ENCODE assay signal across 24 mouse cellular contexts in the genomic region with DNA sequence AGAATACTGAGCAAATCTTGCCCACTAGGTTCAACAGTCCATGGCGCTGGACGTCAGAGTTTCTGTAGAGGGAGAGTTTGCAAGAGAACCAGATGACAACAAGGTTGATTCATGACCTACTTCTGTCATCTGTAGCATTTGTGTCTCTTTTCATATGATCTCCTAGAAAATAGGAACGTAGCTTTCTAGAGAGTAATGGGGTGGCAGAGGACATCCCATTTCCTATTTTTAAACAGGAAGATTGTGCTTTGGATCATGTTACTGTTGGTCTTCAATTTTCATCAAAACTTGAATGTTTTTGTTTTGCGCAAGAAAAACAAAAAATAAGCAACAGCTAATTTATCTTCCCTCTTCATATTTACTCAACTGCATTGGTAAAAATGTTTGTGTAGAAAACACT.
"Had no signal": no experiment of that assay in that cellular context is flagged by ENCODE, and none has a peak within 500 bp of the region (broad histone marks: within the 10 kb centered on the region; RNA-seq: fewer than 3 reads in every experiment).

No protein-coding gene starts in this region.

- H3K36me3 ChIP-seq: heart, embryonic 10.5 days; heart, embryonic 13.5 days; heart, embryonic 15.5 days; hindbrain, embryonic 13.5 days; hindbrain, embryonic 15.5 days; limb, embryonic 10.5 days; limb, embryonic 12.5 days had no signal

- H3K4me3 ChIP-seq: heart, embryonic 10.5 days; heart, embryonic 13.5 days; heart, embryonic 15.5 days; hindbrain, embryonic 13.5 days; hindbrain, embryonic 15.5 days; left cerebral cortex, adult 2 months; limb, embryonic 10.5 days; limb, embryonic 12.5 days had no signal

- H3K27me3 ChIP-seq: heart, embryonic 13.5 days; heart, embryonic 15.5 days; hindbrain, embryonic 13.5 days; hindbrain, embryonic 15.5 days; limb, embryonic 12.5 days had no signal

- ATAC-seq: hindbrain, postnatal 0 days; intestine, embryonic 16.5 days had no signal

- H3K4me2 ChIP-seq: heart, embryonic 13.5 days; heart, embryonic 15.5 days; hindbrain, embryonic 13.5 days; hindbrain, embryonic 15.5 days; limb, embryonic 12.5 days; liver, embryonic 11.5 days had no signal

- DNase-seq: gastrocnemius, postnatal 14 days; gastrocnemius, postnatal 36 days; heart, adult 18-20 months; heart, postnatal 14 days; heart, postnatal 36 days; kidney, adult 11 months; kidney, adult 2 months; kidney, adult 9 months; kidney, postnatal 10 days; kidney, postnatal 25 days; kidney, postnatal 4 days; layer of hippocampus, adult 9-11 months; liver had no signal

- H3K9me3 ChIP-seq: heart, embryonic 10.5 days; heart, embryonic 13.5 days; heart, embryonic 15.5 days; hindbrain, embryonic 13.5 days; hindbrain, embryonic 15.5 days; limb, embryonic 10.5 days; limb, embryonic 12.5 days had no signal

- H3K27ac ChIP-seq: heart, embryonic 10.5 days; heart, embryonic 13.5 days; heart, embryonic 15.5 days; hindbrain, embryonic 13.5 days; hindbrain, embryonic 15.5 days; hindbrain, postnatal 0 days; left cerebral cortex, adult 2 months; limb, embryonic 10.5 days; limb, embryonic 12.5 days had no signal

- H3K9ac ChIP-seq: heart, embryonic 13.5 days; heart, embryonic 15.5 days; hindbrain, embryonic 13.5 days; hindbrain, embryonic 15.5 days; limb, embryonic 12.5 days had no signal
